13 mouse cellular contexts compared by ENCODE assay signal in genomic region chr10:60370098-60370497, GRCm38 (mm10). TPM values are rescaled to one million over a fixed set of nuclear protein-coding genes. Genes with fewer than 3 reads are reported as not detected.
DNase-seq lines count a peak whose midpoint lies in the region; TF ChIP-seq lines count a peak whose summit lies in the region.
"Had no signal": no experiment of that assay in that cellular context is flagged by ENCODE, and none has a peak within 500 bp of the region (broad histone marks: within the 10 kb centered on the region; RNA-seq: fewer than 3 reads in every experiment).

No protein-coding gene starts in this region.

- no peaks in the 10 kb centered on the region for H3K9me3 ChIP-seq in embryonic facial prominence, embryonic 10.5 days
- H3K9me3 ChIP-seq: heart, embryonic 10.5 days; hindbrain, embryonic 15.5 days; liver, embryonic 13.5 days had no signal

- DNase-seq in adrenal gland, postnatal 10 days = peak; percentile 28
- no peak for DNase-seq in adrenal gland, adult (ENCODE audit: inconsistent age in 2 of 2, low spot score in 1 of 2)
- peak; percentile 22 to 27 for DNase-seq in left cerebral cortex, adult 18-20 months (ENCODE audit: low spot score in 2 of 2)
- no peak for DNase-seq in left cerebral cortex, adult 2 months (ENCODE audit: extremely low spot score in 1 of 2, low spot score in 2 of 2)
- no peak for DNase-seq in embryonic facial prominence, embryonic 10.5 days (ENCODE audit: low spot score)
- DNase-seq in heart, postnatal 36 days = no peak
- no peak for DNase-seq in heart, adult 18-20 months
- DNase-seq: adrenal gland, postnatal 25 days; liver, embryonic 13.5 days had no signal

- H3K4me3 ChIP-seq in left cerebral cortex, adult 2 months = no peak overlapping the region
- H3K4me3 ChIP-seq in bone marrow macrophage, adult 2 months (ENCODE audit: insufficient read depth, low read length) = no peak overlapping the region
- H3K4me3 ChIP-seq in embryonic facial prominence, embryonic 10.5 days = no peak overlapping the region
- H3K4me3 ChIP-seq: heart, embryonic 10.5 days; hindbrain, embryonic 15.5 days; liver, embryonic 13.5 days had no signal

- no peaks in the 10 kb centered on the region for H3K27me3 ChIP-seq in embryonic facial prominence, embryonic 10.5 days (replicated peaks; ENCODE audit: low read depth, poor library complexity, severe bottlenecking)
- H3K27me3 ChIP-seq: hindbrain, embryonic 15.5 days; liver, embryonic 13.5 days had no signal

- TF ChIP-seq POLR2A in bone marrow macrophage, adult 2 months (IDR thresholded peaks at IDR 0.05; ENCODE audit: borderline replicate concordance, low read depth, low read length) = no peak

- no peak for TF ChIP-seq CTCF in left cerebral cortex, adult 2 months (IDR thresholded peaks at IDR 0.05)
- TF ChIP-seq CTCF in bone marrow macrophage, adult 2 months (IDR thresholded peaks at IDR 0.05; ENCODE audit: low read depth, low read length) = no peak

- no peaks in the 10 kb centered on the region for H3K36me3 ChIP-seq in embryonic facial prominence, embryonic 10.5 days (replicated peaks)
- H3K36me3 ChIP-seq: G1E; heart, embryonic 10.5 days; hindbrain, embryonic 15.5 days; liver, embryonic 13.5 days had no signal

- intact Hi-C loops in left cerebral cortex, adult 2 months (cut with DNase I) = no loop called here
- intact Hi-C loops in heart, postnatal 36 days (cut with DNase I) = loop anchor here (2.0 kb wide), 1 partner anchor 15 kb away; no protein-coding TSS in a partner anchor

- WGBS in embryonic facial prominence, embryonic 10.5 days = 82% methylated on average over 2 of the region's 2 CpGs

- H3K27ac ChIP-seq in left cerebral cortex, adult 2 months = no peak overlapping the region
- peak overlapping the region; percentile 99 for H3K27ac ChIP-seq in bone marrow macrophage, adult 2 months (ENCODE audit: insufficient read depth, low read depth, low read length)
- 0 out of 2 replicates have a peak overlapping the region, but pooled peaks have one; percentile 12 for H3K27ac ChIP-seq in embryonic facial prominence, embryonic 10.5 days (replicated peaks)
- H3K27ac ChIP-seq: hindbrain, embryonic 15.5 days had no signal

- H3K4me1 ChIP-seq in bone marrow macrophage, adult 2 months (ENCODE audit: control insufficient read depth, insufficient read depth, low read length) = peaks cover 84% of the 10 kb centered on the region
- peaks cover 36% of the 10 kb centered on the region for H3K4me1 ChIP-seq in embryonic facial prominence, embryonic 10.5 days

RNA-seq across cellular contexts. Expression of gene Vsir, which starts 23.4 kb away (rescaled TPM):
- total RNA-seq in adrenal gland, postnatal 10 days (2021) = 10 to 100 TPM; 20.1 to 21.0 TPM
- total RNA-seq in left cerebral cortex, adult 18-20 months (2021) = 10 to 100 TPM; 19.7 to 20.8 TPM
- total RNA-seq in left cerebral cortex, adult 2 months (2021) = 10 to 100 TPM; 19.7 to 26.7 TPM
- 536 and 666 TPM in 2 replicates for polyA plus RNA-seq in bone marrow macrophage, adult 2 months (2012; ENCODE audit: insufficient read depth, insufficient read length, missing spikeins)
- polyA plus RNA-seq in embryonic facial prominence, embryonic 10.5 days (2016; fragmentation: Nextera tagmentation; extraction: Ambion mirVana) = 2.3 and 2.6 TPM in 2 replicates
- total RNA-seq in heart, postnatal 36 days (2021) = 10 to 100 TPM; 17.6 to 27.0 TPM
- 10 to 100 TPM; 11.3 to 13.3 TPM for total RNA-seq in heart, adult 18-20 months (2021)

RNA-seq across cellular contexts. Expression of gene Gm17455, which starts 29.4 kb away (rescaled TPM):
- total RNA-seq in adrenal gland, postnatal 10 days (2021) = not detected
- total RNA-seq in left cerebral cortex, adult 18-20 months (2021) = not detected
- total RNA-seq in left cerebral cortex, adult 2 months (2021) = not detected
- polyA plus RNA-seq in bone marrow macrophage, adult 2 months (2012; ENCODE audit: insufficient read depth, insufficient read length, missing spikeins) = not detected in 2 replicates
- 0.96 and 2.6 TPM in 2 replicates for polyA plus RNA-seq in embryonic facial prominence, embryonic 10.5 days (2016; fragmentation: Nextera tagmentation; extraction: Ambion mirVana)
- total RNA-seq in heart, postnatal 36 days (2021) = not detected
- total RNA-seq in heart, adult 18-20 months (2021) = not detected
- total RNA-seq: adrenal gland, postnatal 25 days; G1E had no signal
- polyA plus RNA-seq: G1E; liver, embryonic 13.5 days had no signal

Comparison
In these comparisons a context has a peak if more than half of its experiments do, and no peak if none do; other contexts are left out.
1. DNase-seq: peak in adrenal gland, postnatal 10 days (single experiment) and left cerebral cortex, adult 18-20 months (2 of 2); none in adrenal gland, adult (0 of 2), left cerebral cortex, adult 2 months (0 of 2), embryonic facial prominence, embryonic 10.5 days (single experiment), heart, postnatal 36 days (0 of 2) and heart, adult 18-20 months (0 of 2).